Mouse (Mus musculus) G1E (cell line): ENCODE data around the gene Crebbp.

Experiments
- CTCF ChIP-seq: IDR thresholded peaks from 2 replicates; pipeline ENCODE4 v1.5.1; 2012; ENCODE audit warnings: low read depth, low read length, inconsistent platforms, mixed read lengths
- GATA1 ChIP-seq: IDR thresholded peaks from 2 replicates; pipeline ENCODE4 v1.6.1; 2012; ENCODE audit warnings: borderline replicate concordance, low read length, inconsistent platforms, mixed read lengths
- GATA2 ChIP-seq: IDR thresholded peaks from 2 replicates; pipeline ENCODE4 v1.6.1; 2012; ENCODE audit warnings: low read depth, low read length, inconsistent platforms, borderline replicate concordance

GRCm38 (mm10) chr16:4064945-4065344 lies 148.9 kb downstream of the Crebbp start:
- TF ChIP-seq CTCF (no peak), GATA2 (no peak), GATA1 (no peak)
